Mouse (Mus musculus): Measurements from ENCODE around the gene Atp13a3.
A peak's percentile ranks its signal among the peaks of the same experiment; 100 is the strongest.

GRCm38 (mm10) chr16:30262664-30263063 lies 143.1 kb downstream of the Atp13a3 start:
- TF ChIP-seq CTCF (IDR thresholded peaks at IDR 0.05; ENCODE audit: borderline replicate concordance, extremely low read depth, insufficient read depth, insufficient read length), result peak; percentile 89
- no peak for TF ChIP-seq POLR2A (IDR thresholded peaks at IDR 0.05; ENCODE audit: borderline replicate concordance, extremely low read depth, insufficient read depth, insufficient read length, poor library complexity, severe bottlenecking)

Data from brain, embryonic 14.5 days (tissue).